Mouse (Mus musculus): ENCODE measurements at regions not wholly inside any gene's neighbourhood (a gene's known extent, or its start where the extent isn't known, plus 50 kb on each side); places are given as distances from the start of the nearest gene placed in this dataset.

GRCm38 (mm10) chr9:87464141-87464540 is 208.8 kb upstream of the Cep162 start:
- no peak for DNase-seq
- WGBS = 70% methylated on average over 3 of the region's 3 CpGs
- Histone ChIP-seq H3K4me3 (replicated peaks; ENCODE audit: extremely low read depth, low read depth, low read length) (no peak overlapping the region), H3K4me1 (ENCODE audit: control insufficient read depth, insufficient read depth, low read length) (no peaks in the 10 kb centered on the region)
- TF ChIP-seq CTCF (IDR thresholded peaks at IDR 0.05; ENCODE audit: insufficient read depth, low read length) (no peak), POLR2A (IDR thresholded peaks at IDR 0.05; ENCODE audit: borderline replicate concordance, extremely low read depth, low read depth, low read length) (no peak)

- no peak for TF ChIP-seq POLR2A (IDR thresholded peaks at IDR 0.05; ENCODE audit: borderline replicate concordance, extremely low read depth, low read depth, low read length)
- TF ChIP-seq CTCF (IDR thresholded peaks at IDR 0.05; ENCODE audit: insufficient read depth, low read length) = no peak
- DNase-seq = no peak
- no peak overlapping the region for H3K4me3 ChIP-seq (replicated peaks; ENCODE audit: extremely low read depth, low read depth, low read length)
- no peaks in the 10 kb centered on the region for H3K4me1 ChIP-seq (ENCODE audit: control insufficient read depth, insufficient read depth, low read length)
- WGBS = 61% methylated on average over 2 of the region's 2 CpGs
Observed at GRCm38 (mm10) chr9:87453261-87453660, 197.9 kb upstream of the Cep162 start.

DNA sequence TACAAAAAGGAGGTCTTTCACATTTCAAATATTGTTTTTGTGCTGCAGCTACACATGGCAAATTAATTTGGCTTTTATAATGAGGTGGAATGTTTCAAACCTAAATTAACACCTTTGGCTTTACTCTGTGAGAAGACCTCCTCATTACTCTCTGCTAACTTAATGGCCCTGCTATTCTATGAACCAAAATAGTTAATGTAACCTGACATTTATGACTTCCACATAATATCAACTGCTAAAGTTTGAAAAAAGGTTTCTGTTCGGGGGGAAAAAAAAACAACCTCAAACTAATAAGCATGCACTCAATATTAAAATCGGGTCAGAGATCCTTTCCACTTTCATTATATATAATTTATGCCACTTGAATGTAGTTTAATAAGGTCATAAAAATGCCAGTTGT is 197.2 kb upstream of the Cep162 start:
- 69% methylated on average over 2 of the region's 2 CpGs for WGBS
- Histone ChIP-seq H3K4me1 (ENCODE audit: control insufficient read depth, insufficient read depth, low read length) (no peaks in the 10 kb centered on the region), H3K4me3 (replicated peaks; ENCODE audit: extremely low read depth, low read depth, low read length) (no peak overlapping the region)
- TF ChIP-seq POLR2A (IDR thresholded peaks at IDR 0.05; ENCODE audit: borderline replicate concordance, extremely low read depth, low read depth, low read length) = no peak
- no peak for TF ChIP-seq CTCF (IDR thresholded peaks at IDR 0.05; ENCODE audit: insufficient read depth, low read length)
- no peak for DNase-seq

- Histone ChIP-seq H3K4me1 (ENCODE audit: control insufficient read depth, insufficient read depth, low read length) (no peaks in the 10 kb centered on the region), H3K4me3 (replicated peaks; ENCODE audit: extremely low read depth, low read depth, low read length) (no peak overlapping the region)
- 31% methylated on average over 10 of the region's 10 CpGs for WGBS
- no peak for DNase-seq
- TF ChIP-seq POLR2A (IDR thresholded peaks at IDR 0.05; ENCODE audit: borderline replicate concordance, extremely low read depth, low read depth, low read length) = no peak
- no peak for TF ChIP-seq CTCF (IDR thresholded peaks at IDR 0.05; ENCODE audit: insufficient read depth, low read length)
Observed at GRCm38 (mm10) chr9:87443467-87444235, 188.3 kb upstream of the Cep162 start.

DNA sequence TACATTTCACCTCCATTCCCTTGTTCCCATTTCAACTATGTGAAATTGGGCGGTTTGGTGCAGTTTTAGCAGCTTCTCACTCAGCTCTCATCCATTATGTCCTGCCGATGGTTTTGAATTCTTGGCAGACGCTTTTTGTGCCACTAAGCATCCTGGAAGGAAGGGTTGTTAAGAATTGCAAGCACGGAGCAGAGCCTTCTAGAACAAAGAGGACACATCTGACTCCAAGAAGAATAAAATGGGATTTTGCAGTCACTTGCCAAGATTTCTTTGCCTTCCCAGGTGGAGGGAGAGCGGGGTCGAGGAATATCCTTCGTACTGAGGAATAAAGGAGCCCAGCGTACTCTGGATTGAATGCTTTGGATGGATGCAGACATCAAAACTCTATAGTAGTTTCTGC is 176.7 kb upstream of the Cep162 start:
- TF ChIP-seq CTCF (IDR thresholded peaks at IDR 0.05; ENCODE audit: insufficient read depth, low read length) (no peak), POLR2A (IDR thresholded peaks at IDR 0.05; ENCODE audit: borderline replicate concordance, extremely low read depth, low read depth, low read length) (no peak)
- H3K4me3 ChIP-seq (replicated peaks; ENCODE audit: extremely low read depth, low read depth, low read length) = no peak overlapping the region
- WGBS = 59% methylated on average over 8 of the region's 8 CpGs
- H3K4me1 ChIP-seq (ENCODE audit: control insufficient read depth, insufficient read depth, low read length) = no peaks in the 10 kb centered on the region
- no peak for DNase-seq

GRCm38 (mm10) chr9:87431523-87431922 is 176.2 kb upstream of the Cep162 start:
- Histone ChIP-seq H3K4me3 (replicated peaks; ENCODE audit: extremely low read depth, low read depth, low read length) (no peak overlapping the region), H3K4me1 (ENCODE audit: control insufficient read depth, insufficient read depth, low read length) (no peaks in the 10 kb centered on the region)
- 44% methylated on average over 7 of the region's 7 CpGs for WGBS
- TF ChIP-seq POLR2A (IDR thresholded peaks at IDR 0.05; ENCODE audit: borderline replicate concordance, extremely low read depth, low read depth, low read length) (no peak), CTCF (IDR thresholded peaks at IDR 0.05; ENCODE audit: insufficient read depth, low read length) (no peak)
- DNase-seq = no peak

DNA sequence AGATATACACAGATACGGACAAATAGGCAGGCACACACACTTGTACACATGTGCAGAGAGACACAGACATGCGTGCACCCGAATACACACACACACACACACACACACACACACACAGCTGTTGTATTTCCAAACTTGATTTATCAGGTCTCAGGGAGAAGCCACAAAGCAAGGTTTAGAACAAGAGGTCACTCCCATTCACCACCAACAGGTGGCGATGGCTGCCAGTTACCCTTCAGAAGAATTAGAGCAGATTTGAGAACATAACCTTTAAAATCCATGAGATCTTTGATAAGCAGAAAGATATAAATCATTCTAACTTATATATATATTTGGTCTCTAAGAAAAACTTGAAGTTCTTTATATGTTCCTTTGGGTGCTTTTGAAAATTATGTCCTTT is 169.9 kb upstream of the Cep162 start:
- DNase-seq = no peak
- Histone ChIP-seq H3K4me3 (replicated peaks; ENCODE audit: extremely low read depth, low read depth, low read length) (no peak overlapping the region), H3K4me1 (ENCODE audit: control insufficient read depth, insufficient read depth, low read length) (no peaks in the 10 kb centered on the region)
- TF ChIP-seq CTCF (IDR thresholded peaks at IDR 0.05; ENCODE audit: insufficient read depth, low read length) = no peak
- no peak for TF ChIP-seq POLR2A (IDR thresholded peaks at IDR 0.05; ENCODE audit: borderline replicate concordance, extremely low read depth, low read depth, low read length)
- 55% methylated on average over 4 of the region's 4 CpGs for WGBS

DNA sequence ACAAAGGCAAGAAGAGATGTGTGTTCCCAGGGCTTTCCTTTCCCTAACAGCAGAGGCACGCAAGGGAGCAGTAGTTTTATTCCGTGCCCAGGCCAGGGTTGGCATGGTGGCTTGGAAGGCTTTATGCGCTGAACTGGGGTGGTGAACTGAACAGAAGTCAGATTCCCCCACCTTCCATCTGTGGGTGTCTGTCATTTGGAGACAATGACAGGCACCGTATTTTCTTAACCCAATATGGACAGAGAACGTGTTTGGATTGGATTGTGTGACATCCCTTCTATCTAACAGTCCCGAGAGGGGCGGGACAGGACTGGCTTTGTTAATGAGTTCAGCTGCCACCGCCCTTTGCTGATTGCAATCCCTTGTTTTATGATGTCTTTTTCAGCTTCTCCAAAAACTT is 165.8 kb upstream of the Cep162 start:
- Histone ChIP-seq H3K4me3 (replicated peaks; ENCODE audit: extremely low read depth, low read depth, low read length) (no peak overlapping the region), H3K4me1 (ENCODE audit: control insufficient read depth, insufficient read depth, low read length) (no peaks in the 10 kb centered on the region)
- 34% methylated on average over 8 of the region's 8 CpGs for WGBS
- DNase-seq = no peak
- TF ChIP-seq POLR2A (IDR thresholded peaks at IDR 0.05; ENCODE audit: borderline replicate concordance, extremely low read depth, low read depth, low read length) (no peak), CTCF (IDR thresholded peaks at IDR 0.05; ENCODE audit: insufficient read depth, low read length) (no peak)

GRCm38 (mm10) chr9:87419376-87419775 is 164.0 kb upstream of the Cep162 start:
- 9% methylated on average over 12 of the region's 12 CpGs for WGBS
- no peak for DNase-seq

GRCm38 (mm10) chr9:87412894-87413293 is 157.6 kb upstream of the Cep162 start:
- no peak for DNase-seq
- TF ChIP-seq CTCF (IDR thresholded peaks at IDR 0.05; ENCODE audit: insufficient read depth, low read length) (no peak), POLR2A (IDR thresholded peaks at IDR 0.05; ENCODE audit: borderline replicate concordance, extremely low read depth, low read depth, low read length) (no peak)
- Histone ChIP-seq H3K4me1 (ENCODE audit: control insufficient read depth, insufficient read depth, low read length) (no peaks in the 10 kb centered on the region), H3K4me3 (replicated peaks; ENCODE audit: extremely low read depth, low read depth, low read length) (no peak overlapping the region)
- 27% methylated on average over 9 of the region's 9 CpGs for WGBS

More at GRCm38 (mm10) chr9:87419376-87419775, 164.0 kb upstream of the Cep162 start:
- H3K4me3 ChIP-seq (replicated peaks; ENCODE audit: extremely low read depth, low read depth, low read length) = no peak overlapping the region
- no peaks in the 10 kb centered on the region for H3K4me1 ChIP-seq (ENCODE audit: control insufficient read depth, insufficient read depth, low read length)
- no peak for TF ChIP-seq POLR2A (IDR thresholded peaks at IDR 0.05; ENCODE audit: borderline replicate concordance, extremely low read depth, low read depth, low read length)
- peak; percentile 24; the same call in 1 of the 2 replicates for TF ChIP-seq CTCF (IDR thresholded peaks at IDR 0.05; ENCODE audit: insufficient read depth, low read length)
